Mouse (Mus musculus) myocyte (in vitro differentiated cells): ENCODE data around the gene Gm9376. TPM values are rescaled to one million over a fixed set of nuclear protein-coding genes. Genes with fewer than 3 reads are reported as not detected.

Source experiments
- H3K27me3 ChIP-seq: one replicate; pipeline ENCODE4 v1.6.1; 2011; ENCODE audit not compliant: control insufficient read depth, insufficient read depth, insufficient read length
- H3K36me3 ChIP-seq: one replicate; pipeline ENCODE4 v1.6.1; 2011; ENCODE audit not compliant: control insufficient read depth, insufficient read depth
- H3K4me2 ChIP-seq: one replicate; pipeline ENCODE4 v1.6.1; 2011; ENCODE audit warnings: low read depth, control low read depth
- H3K4me3 ChIP-seq: one replicate; pipeline ENCODE4 v1.5.1; 2011; ENCODE audit warnings: mild to moderate bottlenecking, control low read depth, moderate library complexity
- H3K79me2 ChIP-seq: one replicate; pipeline ENCODE4 v1.6.1; 2011; ENCODE audit not compliant: control insufficient read depth, insufficient read depth
- H3ac ChIP-seq: one replicate; pipeline ENCODE4 v1.6.1; 2011; ENCODE audit not compliant: control insufficient read depth, insufficient read length
- CEBPB ChIP-seq: IDR thresholded peaks from 2 replicates; pipeline ENCODE4 v1.6.1; 2011; ENCODE audit warnings: mild to moderate bottlenecking, moderate library complexity; ENCODE audit not compliant: poor library complexity, insufficient read depth, severe bottlenecking
- E2F4 ChIP-seq: IDR thresholded peaks from one replicate; pipeline ENCODE4 v1.6.1; 2011; ENCODE audit warnings: mild to moderate bottlenecking, control low read depth, moderate library complexity; ENCODE audit not compliant: insufficient read depth
- MAX ChIP-seq: IDR thresholded peaks from one replicate; pipeline ENCODE4 v1.6.1; 2011; ENCODE audit warnings: low read depth, mild to moderate bottlenecking, control low read depth
- MYOD1 ChIP-seq, 3 experiments: IDR thresholded peaks; one replicate each; pipeline ENCODE4 v1.6.1; 2011; ENCODE audit warnings: control low read depth in 2 of 3, low read depth in 2 of 3, mild to moderate bottlenecking in 2 of 3, moderate library complexity in 1 of 3; ENCODE audit not compliant: insufficient read length in 2 of 3, control insufficient read depth in 1 of 3
- MYOG ChIP-seq, 3 experiments: IDR thresholded peaks; one replicate each; pipeline ENCODE4 v1.6.1; 2011; ENCODE audit warnings: control low read depth in 2 of 3, low read depth in 2 of 3, mild to moderate bottlenecking in 2 of 3; ENCODE audit not compliant: insufficient read length in 2 of 3, control insufficient read depth in 1 of 3, insufficient read depth in 1 of 3
- POLR2A ChIP-seq: IDR thresholded peaks from one replicate; pipeline ENCODE4 v1.6.1; 2011; ENCODE audit warnings: low read depth, mild to moderate bottlenecking, control low read depth, moderate library complexity; ENCODE audit not compliant: insufficient read length
- POLR2AphosphoS2 ChIP-seq: IDR thresholded peaks from one replicate; pipeline ENCODE4 v1.6.1; 2011; ENCODE audit warnings: low read depth, control low read depth; ENCODE audit not compliant: insufficient read length
- REST ChIP-seq: IDR thresholded peaks from one replicate; pipeline ENCODE4 v1.6.1; 2011; ENCODE audit warnings: mild to moderate bottlenecking, control low read depth, moderate library complexity; ENCODE audit not compliant: insufficient read depth, insufficient read length
- SRF ChIP-seq: IDR thresholded peaks from one replicate; pipeline ENCODE4 v1.6.1; 2011; ENCODE audit warnings: low read depth; ENCODE audit not compliant: control insufficient read depth, insufficient read length
- TCF12 ChIP-seq: IDR thresholded peaks from one replicate; pipeline ENCODE4 v1.6.1; 2011; ENCODE audit warnings: mild to moderate bottlenecking, control low read depth; ENCODE audit not compliant: poor library complexity, insufficient read depth, severe bottlenecking
- TCF3 ChIP-seq: IDR thresholded peaks from one replicate; pipeline ENCODE4 v1.6.1; 2011; ENCODE audit warnings: low read depth, control low read depth; ENCODE audit not compliant: insufficient read length
- USF1 ChIP-seq: IDR thresholded peaks from one replicate; pipeline ENCODE4 v1.6.1; 2011; ENCODE audit warnings: low read depth, mild to moderate bottlenecking, control low read depth, moderate library complexity
- polyA plus RNA-seq: library from polyadenylated mRNA; unstranded; fragments of >200 nt; fragmentation: generic; extraction: Trizol; gene quantifications from one replicate; pipeline ENCODE4 v1.2.1, GENCODE M21; 2012; ENCODE audit warnings: missing spikeins

The Gm9376 gene
- polyA plus RNA-seq, 1 experiment: not detected

GRCm38 (mm10) chr14:118232381-118232970 lies 34.3 kb upstream of the Gm9376 start:
- H3K27me3 ChIP-seq: peaks cover 55% of the 10 kb centered on the region
- TF ChIP-seq MYOG (IDR thresholded peaks at IDR 0.05; ENCODE audit: control insufficient read depth in 1 of 3, insufficient read depth in 1 of 3, insufficient read length in 2 of 3, low read depth in 2 of 3): no peak
- TF ChIP-seq TCF3: no peak
- TF ChIP-seq TCF12: no peak
- TF ChIP-seq CEBPB: no peak
- TF ChIP-seq POLR2A: no peak
- TF ChIP-seq USF1: no peak
- no peak for TF ChIP-seq REST
- no peak for TF ChIP-seq MAX
- TF ChIP-seq SRF: no peak
- TF ChIP-seq MYOD1 (IDR thresholded peaks at IDR 0.05; ENCODE audit: control insufficient read depth in 1 of 3, insufficient read length in 2 of 3, low read depth in 2 of 3): no peak
- TF ChIP-seq POLR2AphosphoS2: no peak
- no peak for TF ChIP-seq E2F4
- H3K36me3 ChIP-seq: no peaks in the 10 kb centered on the region
- no peaks in the 10 kb centered on the region for H3K79me2 ChIP-seq
- H3K4me3 ChIP-seq: no peak overlapping the region
- H3ac ChIP-seq: no peak overlapping the region
- no peak overlapping the region for H3K4me2 ChIP-seq

- Histone ChIP-seq H3K36me3 (no peaks in the 10 kb centered on the region), H3K27me3 (peaks cover 45% of the 10 kb centered on the region), H3K79me2 (no peaks in the 10 kb centered on the region), H3K4me2 (no peak overlapping the region), H3ac (no peak overlapping the region), H3K4me3 (no peak overlapping the region)
- TF ChIP-seq E2F4: no peak
- TF ChIP-seq CEBPB: no peak
- TF ChIP-seq MYOG (IDR thresholded peaks at IDR 0.05; ENCODE audit: control insufficient read depth in 1 of 3, insufficient read depth in 1 of 3, insufficient read length in 2 of 3, low read depth in 2 of 3): no peak
- TF ChIP-seq POLR2A: no peak
- TF ChIP-seq MAX: no peak
- no peak for TF ChIP-seq TCF12
- no peak for TF ChIP-seq MYOD1 (IDR thresholded peaks at IDR 0.05; ENCODE audit: control insufficient read depth in 1 of 3, insufficient read length in 2 of 3, low read depth in 2 of 3)
- no peak for TF ChIP-seq USF1
- TF ChIP-seq TCF3: no peak
- no peak for TF ChIP-seq POLR2AphosphoS2
- TF ChIP-seq REST: no peak
Observed at GRCm38 (mm10) chr14:118233786-118234540, 32.8 kb upstream of the Gm9376 start.

GRCm38 (mm10) chr14:118234541-118235210 lies 32.1 kb upstream of the Gm9376 start:
- Histone ChIP-seq H3K4me3 (no peak overlapping the region), H3ac (no peak overlapping the region), H3K27me3 (peaks cover 38% of the 10 kb centered on the region), H3K4me2 (no peak overlapping the region), H3K79me2 (no peaks in the 10 kb centered on the region), H3K36me3 (no peaks in the 10 kb centered on the region)
- TF ChIP-seq CEBPB: no peak
- no peak for TF ChIP-seq REST
- no peak for TF ChIP-seq SRF
- TF ChIP-seq E2F4: no peak
- TF ChIP-seq TCF12: no peak
- no peak for TF ChIP-seq TCF3
- TF ChIP-seq MAX: no peak
- no peak for TF ChIP-seq MYOG (IDR thresholded peaks at IDR 0.05; ENCODE audit: control insufficient read depth in 1 of 3, insufficient read depth in 1 of 3, insufficient read length in 2 of 3, low read depth in 2 of 3)
- no peak for TF ChIP-seq POLR2AphosphoS2
- no peak for TF ChIP-seq POLR2A
- TF ChIP-seq MYOD1 (IDR thresholded peaks at IDR 0.05; ENCODE audit: control insufficient read depth in 1 of 3, insufficient read length in 2 of 3, low read depth in 2 of 3): no peak
- TF ChIP-seq USF1: no peak

GRCm38 (mm10) chr14:118235361-118235972 lies 31.3 kb upstream of the Gm9376 start:
- no peaks in the 10 kb centered on the region for H3K79me2 ChIP-seq
- H3K27me3 ChIP-seq: peaks cover 37% of the 10 kb centered on the region
- H3K4me2 ChIP-seq: no peak overlapping the region
- no peak for TF ChIP-seq MYOG (IDR thresholded peaks at IDR 0.05; ENCODE audit: control insufficient read depth in 1 of 3, insufficient read depth in 1 of 3, insufficient read length in 2 of 3, low read depth in 2 of 3)
- no peak for TF ChIP-seq TCF3
- no peak for TF ChIP-seq CEBPB
- no peak for TF ChIP-seq TCF12
- TF ChIP-seq POLR2A: no peak
- no peak for TF ChIP-seq REST
- H3K36me3 ChIP-seq: no peaks in the 10 kb centered on the region
- no peak overlapping the region for H3ac ChIP-seq
- H3K4me3 ChIP-seq: no peak overlapping the region
